Mouse (Mus musculus): Measurements from ENCODE around the gene Acss1.

Acss1 gene

GRCm38 (mm10) chr2:150667820-150668766 is at the start of gene Acss1:
TSS of gene Acss1 (minus strand) at chr2:150668500.
- DNase-seq (ENCODE audit: low read depth): peak; percentile 70

DNA sequence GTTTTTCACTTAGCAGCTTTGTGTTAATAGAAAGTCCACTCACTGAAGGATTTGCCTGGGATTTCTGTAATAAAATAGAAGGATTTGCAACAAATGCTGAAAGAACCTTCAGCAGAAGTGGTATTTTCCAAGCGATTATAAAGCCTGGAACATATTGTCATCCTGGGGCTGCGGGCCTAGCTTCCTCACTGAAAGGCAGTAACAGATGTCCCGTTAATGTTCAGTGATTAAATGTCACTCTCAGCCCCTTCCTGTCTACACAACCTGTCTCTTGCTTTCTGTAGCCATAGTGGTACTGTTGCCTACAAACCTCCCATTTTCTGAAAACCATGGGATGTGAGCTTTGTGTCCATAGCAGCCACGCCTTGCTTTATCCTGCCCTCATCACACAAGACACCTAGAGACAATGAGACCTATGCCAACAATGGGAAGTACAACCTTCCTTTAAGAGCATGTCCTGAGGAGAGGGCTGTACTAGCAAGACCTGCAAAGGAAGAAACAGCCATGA is 43.9 kb upstream of the Acss1 start:
- no peak for DNase-seq (ENCODE audit: low read depth)

GRCm38 (mm10) chr2:150691481-150692170 is 23.3 kb upstream of the Acss1 start:
- no peak for DNase-seq (ENCODE audit: low read depth)

GRCm38 (mm10) chr2:150690216-150690615 is 21.9 kb upstream of the Acss1 start:
- DNase-seq (ENCODE audit: low read depth): no peak

GRCm38 (mm10) chr2:150689223-150689800 is 21.0 kb upstream of the Acss1 start, which contains the start of gene Vsx1:
TSS of gene Vsx1 (minus strand) at chr2:150689360.
- no peak for DNase-seq (ENCODE audit: low read depth)

DNA sequence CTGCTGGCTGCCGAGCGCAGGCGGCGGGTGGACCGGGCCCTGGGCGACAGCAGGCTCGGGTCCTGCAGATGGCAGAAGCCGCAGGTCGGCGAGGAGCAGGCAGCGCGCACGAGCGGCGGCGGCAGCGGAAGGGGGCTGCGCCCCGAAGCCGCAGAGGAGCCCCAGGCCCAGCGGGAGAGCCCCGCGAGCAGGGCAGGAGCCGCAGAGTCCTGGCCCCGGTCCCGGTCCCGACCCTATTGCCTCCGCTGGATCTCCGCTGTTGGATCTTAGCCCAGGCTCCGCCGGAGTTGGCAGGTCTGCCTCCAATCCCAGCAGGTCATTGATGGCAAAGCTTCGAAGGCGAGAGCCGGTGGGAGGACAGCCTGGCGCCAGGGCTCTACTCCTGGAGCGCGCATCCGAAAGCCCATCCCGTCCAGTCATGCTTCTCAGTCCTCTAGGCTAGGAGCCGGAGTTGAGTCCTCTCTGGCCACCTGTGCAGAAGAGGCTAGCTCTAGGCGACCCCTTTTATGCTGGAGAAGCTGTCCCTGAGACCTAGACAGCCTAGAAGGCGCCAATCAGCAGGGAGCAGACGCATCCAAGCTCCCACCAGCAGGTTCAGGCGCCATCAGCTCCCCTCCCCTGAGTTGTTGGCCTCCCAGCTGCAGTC is 20.4 kb upstream of the Acss1 start:
- no peak for DNase-seq (ENCODE audit: low read depth)

- no peak for DNase-seq (ENCODE audit: low read depth)
These were observed 19.7 kb upstream of the Acss1 start for GRCm38 (mm10) chr2:150687871-150688540.

DNA sequence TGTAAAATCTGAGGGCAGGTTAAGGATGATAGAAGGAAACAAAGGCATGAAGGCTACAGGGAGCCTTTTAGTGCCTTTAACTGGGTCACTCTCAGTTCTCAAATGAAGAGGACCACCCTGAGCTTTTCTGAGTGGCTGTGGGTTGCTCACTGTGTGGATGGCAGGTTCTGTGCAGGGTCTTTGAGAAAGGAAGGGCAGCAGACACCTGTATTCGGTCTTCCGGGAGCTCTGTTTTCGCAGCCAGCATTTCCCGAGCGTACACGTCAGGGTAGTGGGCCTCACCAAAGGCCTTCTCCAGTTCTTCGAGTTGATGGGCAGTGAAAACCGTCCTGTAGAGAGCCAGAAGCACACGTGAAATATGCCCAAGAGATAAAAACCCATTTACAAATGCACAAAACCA is 17.1 kb upstream of the Acss1 start:
- no peak for DNase-seq (ENCODE audit: low read depth)

DNA sequence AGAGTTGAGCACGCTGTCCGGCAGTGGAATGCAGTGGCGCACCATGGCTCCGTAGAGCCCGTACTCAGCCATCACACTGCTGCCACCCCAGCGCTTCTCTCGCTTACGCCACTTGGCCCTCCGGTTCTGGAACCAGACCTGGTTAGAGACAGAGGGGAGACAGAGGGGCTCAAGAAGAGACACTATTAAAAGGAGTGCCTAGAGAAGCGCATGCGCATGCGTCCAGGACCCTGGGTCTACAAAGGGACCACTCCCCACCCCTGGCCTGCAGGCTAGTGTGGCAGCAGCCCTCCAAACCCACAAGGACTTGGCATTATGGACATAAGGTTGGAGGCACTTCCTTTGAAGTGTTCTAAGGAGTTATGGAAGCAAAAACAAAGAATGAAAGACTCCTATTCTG is 16.2 kb upstream of the Acss1 start:
- no peak for DNase-seq (ENCODE audit: low read depth)

DNA sequence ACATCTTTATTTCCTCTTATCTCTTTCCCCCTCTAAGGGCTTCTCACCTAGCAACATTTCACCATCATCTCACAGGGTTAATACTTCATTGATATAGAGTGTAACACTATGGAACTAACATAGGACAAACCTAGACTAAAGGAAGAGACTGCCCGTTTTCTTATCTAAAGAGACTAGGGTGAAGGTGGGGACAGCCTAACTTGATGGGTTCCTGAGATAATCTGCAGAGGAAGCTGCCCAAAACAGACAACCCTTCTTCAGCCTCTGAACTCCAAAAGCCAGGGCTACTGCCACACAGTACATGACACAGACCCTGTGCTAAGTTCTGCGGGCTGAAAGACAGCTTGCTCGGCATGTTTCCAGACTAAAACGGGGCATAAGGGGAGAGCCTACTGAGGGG is 13.3 kb upstream of the Acss1 start:
- DNase-seq (ENCODE audit: low read depth): no peak

DNA sequence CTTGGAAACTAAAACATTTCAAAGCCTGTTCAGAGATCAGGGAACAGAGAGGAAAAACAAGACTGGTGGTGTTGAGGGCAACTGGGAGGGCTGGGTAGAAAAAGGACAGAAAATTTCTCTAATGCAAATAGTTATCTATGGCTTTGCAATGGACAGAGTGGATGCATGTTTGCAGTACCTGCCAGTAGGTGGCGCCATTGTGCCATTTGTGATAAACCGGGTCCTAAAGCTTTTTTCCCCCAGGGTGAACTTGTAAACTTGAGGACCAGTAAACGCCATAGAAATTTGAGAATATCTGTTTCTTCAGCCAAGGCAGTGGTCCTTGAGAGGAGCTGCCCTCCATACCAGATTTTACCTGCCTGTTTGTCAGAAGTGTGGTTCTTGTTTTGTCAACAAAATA is 10.1 kb upstream of the Acss1 start:
- DNase-seq (ENCODE audit: low read depth): peak; percentile 88

DNA sequence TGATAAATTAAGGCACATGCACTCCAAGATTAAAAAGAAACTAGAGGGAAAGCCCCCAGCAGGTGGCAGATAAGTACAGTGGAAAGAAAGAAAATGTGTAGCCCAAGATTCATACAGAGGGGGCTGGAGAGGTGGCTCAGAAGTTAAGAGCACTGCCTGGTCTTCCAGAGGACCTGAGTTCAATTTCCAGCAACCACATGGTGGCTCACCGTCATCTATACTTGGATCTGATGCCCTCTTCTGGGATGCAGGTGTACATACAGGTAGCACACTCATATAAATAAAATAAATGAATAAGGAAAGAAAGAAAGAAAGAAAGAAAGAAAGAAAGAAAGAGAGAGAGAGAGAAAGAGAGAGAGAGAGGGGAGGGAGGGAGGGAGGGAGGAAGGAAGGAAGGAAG is 7.2 kb upstream of the Acss1 start:
- DNase-seq (ENCODE audit: low read depth): peak; percentile 51

DNA sequence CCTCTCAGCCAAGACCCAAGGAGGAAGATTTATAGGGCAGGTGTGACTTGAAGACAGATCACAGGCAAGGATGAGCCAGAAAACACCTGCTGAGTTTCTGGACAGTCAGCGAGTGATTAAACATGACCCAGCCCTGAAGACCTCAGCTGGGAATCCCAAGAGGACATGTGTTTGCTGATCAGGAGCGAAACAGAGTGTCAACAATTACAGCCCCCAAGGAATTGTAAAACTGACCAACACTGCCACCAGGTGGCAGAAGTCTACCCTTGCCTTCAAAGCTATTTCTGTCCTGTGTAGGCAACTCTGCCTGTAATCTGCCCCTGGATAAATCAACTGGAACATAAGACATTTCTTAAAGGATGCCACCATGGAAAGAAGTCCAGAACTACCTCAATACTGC is 6.6 kb upstream of the Acss1 start:
- peak; percentile 87 for DNase-seq (ENCODE audit: low read depth)

GRCm38 (mm10) chr2:150673929-150674328 is 5.6 kb upstream of the Acss1 start:
- DNase-seq (ENCODE audit: low read depth): no peak

DNA sequence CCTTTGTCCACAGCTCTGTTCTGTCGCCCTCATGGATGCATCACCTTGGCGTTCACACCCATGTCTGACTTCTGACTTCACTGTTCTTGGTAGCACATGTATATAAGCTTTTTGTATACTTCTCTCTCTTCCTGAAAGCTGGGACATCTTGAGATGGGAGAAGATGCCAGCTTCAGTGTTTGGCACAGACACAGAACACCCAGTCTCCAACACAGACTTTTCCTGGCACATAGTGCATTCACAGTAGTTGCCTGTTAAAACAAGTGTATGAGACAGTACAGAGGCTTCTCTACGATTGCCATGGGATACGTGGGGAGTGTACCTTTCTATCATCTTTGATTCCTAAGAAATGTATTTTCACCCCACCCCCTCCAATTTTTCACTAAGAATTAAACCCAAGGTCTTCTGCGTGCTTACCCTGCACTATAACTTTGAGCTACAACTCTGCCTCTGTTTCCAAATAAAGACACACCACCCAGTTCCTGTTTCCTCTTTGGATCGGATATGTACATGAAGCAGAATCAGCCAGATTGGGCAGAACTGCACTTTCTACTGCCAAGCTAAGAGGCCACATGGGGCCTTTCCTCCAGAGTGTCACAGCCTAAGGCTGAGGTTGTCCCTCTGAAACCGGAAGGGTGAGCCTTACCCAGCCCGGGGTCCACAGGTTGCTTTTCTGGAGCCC is 3.5 kb upstream of the Acss1 start:
- no peak for DNase-seq (ENCODE audit: low read depth)

DNA sequence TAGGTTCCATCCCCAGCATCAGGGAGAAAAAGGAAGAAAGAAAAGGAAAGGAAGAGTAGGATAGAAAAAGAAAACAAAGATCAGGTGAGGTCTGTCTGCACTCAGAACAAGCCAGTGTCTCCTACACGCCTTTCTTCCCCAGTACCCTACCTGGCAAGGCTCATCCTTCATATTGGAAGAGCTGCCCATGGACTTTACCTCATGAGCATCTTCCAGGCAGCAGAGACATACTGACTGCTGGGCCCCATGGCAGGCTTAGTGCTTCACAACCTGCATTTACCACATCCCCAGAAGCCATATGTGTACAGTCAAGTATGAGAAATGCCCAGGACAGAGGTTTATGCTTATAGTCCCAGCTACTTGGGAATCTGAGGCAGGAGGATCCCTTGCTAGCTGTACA is 2.6 kb upstream of the Acss1 start:
- DNase-seq (ENCODE audit: low read depth): no peak

DNA sequence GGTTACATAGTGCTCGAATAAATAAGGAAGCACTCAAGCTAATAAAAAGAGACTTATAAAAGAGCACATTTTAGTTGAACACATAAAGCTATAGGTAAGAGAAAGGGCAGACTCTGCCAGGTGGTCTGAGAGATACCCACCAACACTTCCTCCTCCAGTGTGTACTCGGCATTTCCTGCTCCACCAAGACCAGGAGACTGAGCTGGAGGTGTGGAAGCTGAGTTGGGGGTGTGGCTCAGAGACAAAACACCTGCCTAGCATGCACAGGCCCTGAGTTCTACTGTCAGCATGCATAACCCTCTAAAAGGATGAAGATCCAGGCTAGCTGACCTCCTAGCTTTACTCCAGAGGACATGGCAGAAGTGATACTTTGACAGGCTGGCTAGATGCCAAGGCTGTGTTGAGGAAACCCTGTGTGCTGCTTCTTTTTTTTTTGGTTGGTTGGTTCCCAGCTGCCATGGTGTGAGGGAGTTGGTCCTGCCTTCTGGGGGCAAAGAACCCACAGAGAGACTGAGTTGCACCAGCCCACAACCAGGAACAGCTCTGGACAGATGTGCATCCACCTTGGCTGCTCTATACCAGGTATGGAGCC is 1.2 kb upstream of the Acss1 start:
- DNase-seq (ENCODE audit: low read depth): no peak

DNA sequence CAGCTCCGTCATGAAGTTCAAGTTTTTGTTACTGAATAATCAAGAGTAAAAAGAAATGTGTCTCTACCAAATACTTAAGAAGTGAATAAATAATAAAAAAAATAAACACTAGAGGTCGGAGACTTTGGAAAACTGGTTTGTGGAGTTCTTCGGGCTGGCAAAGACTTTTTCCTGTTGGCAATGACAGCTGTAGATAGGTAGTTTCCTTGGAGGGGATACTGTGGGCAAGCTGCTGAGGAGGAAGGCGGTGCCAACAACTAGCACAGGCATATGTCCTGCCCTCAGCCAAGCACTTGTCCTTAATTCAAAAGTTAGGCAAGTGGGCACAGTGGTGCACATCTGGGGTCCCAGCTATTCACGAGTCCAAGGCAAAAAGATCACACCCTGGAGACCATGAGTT is 656 bp upstream of the Acss1 start:
- DNase-seq (ENCODE audit: low read depth): no peak

- peak; percentile 88 for DNase-seq (ENCODE audit: low read depth)
These were observed 1.1 kb downstream of the Acss1 start for GRCm38 (mm10) chr2:150667065-150667819.

DNA sequence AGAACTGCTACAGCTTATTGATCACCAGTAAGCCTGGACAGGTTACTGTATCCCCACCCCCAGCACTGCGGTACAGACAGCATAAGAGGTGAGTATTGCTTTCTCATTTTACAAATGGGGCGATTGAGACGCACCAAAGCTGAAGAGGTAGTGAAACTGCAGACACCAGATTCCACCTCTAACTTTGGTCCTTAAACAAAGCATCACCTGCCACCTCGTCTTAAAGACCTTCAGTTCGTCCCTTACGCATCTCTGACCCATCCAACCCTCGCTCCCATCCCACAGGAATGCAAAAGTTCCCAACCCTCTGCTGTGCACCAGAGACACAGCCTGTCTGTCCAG is 1.6 kb downstream of the Acss1 start:
- no peak for DNase-seq (ENCODE audit: low read depth)

All from induced T-regulatory cell, adult 2 months (primary cell).